Mouse (Mus musculus) lung, postnatal 4 days (tissue): ENCODE measurements at regions not wholly inside any gene's neighbourhood (a gene's known extent, or its start where the extent isn't known, plus 50 kb on each side); places are given as distances from the start of the nearest gene placed in this dataset.

ENCODE experiments used
- DNase-seq, 2 experiments: peaks; one replicate each; pipeline ENCODE4 v3.0.0; 2021

GRCm38 (mm10) chr3:78412669-78413419 lies 873.5 kb downstream of the Rapgef2 start:
- no peak for DNase-seq

GRCm38 (mm10) chr3:78411395-78411794 lies 874.9 kb downstream of the Rapgef2 start:
- DNase-seq, result no peak

- no peak for DNase-seq
These were observed 877.1 kb downstream of the Rapgef2 start for GRCm38 (mm10) chr3:78409237-78409636.

GRCm38 (mm10) chr3:78405760-78406467 lies 880.4 kb downstream of the Rapgef2 start:
- peak; percentile 8 to 31 for DNase-seq

GRCm38 (mm10) chr3:78358377-78358776 lies 927.9 kb downstream of the Rapgef2 start:
- no peak for DNase-seq

GRCm38 (mm10) chr3:78339891-78340290 lies 946.4 kb downstream of the Rapgef2 start:
- DNase-seq, result no peak

- no peak for DNase-seq
These were observed 974.5 kb downstream of the Rapgef2 start for GRCm38 (mm10) chr3:78311630-78312406.

GRCm38 (mm10) chr3:78300506-78300905 lies 985.8 kb downstream of the Rapgef2 start:
- no peak for DNase-seq

- no peak for DNase-seq
These were observed 994.4 kb downstream of the Rapgef2 start for GRCm38 (mm10) chr3:78291894-78292293.

GRCm38 (mm10) chr3:78284071-78284470 lies 1002.2 kb downstream of the Rapgef2 start:
- DNase-seq, result no peak

GRCm38 (mm10) chr3:78236920-78237319 lies 1049.4 kb downstream of the Rapgef2 start:
- DNase-seq, result no peak

- DNase-seq, result no peak
These were observed 1076.6 kb downstream of the Rapgef2 start for GRCm38 (mm10) chr3:78209729-78210128.

GRCm38 (mm10) chr3:78162601-78163000 lies 1123.7 kb downstream of the Rapgef2 start:
- DNase-seq, result no peak

GRCm38 (mm10) chr3:78158450-78158849 lies 1127.9 kb downstream of the Rapgef2 start:
- no peak for DNase-seq
